Mouse (Mus musculus) c-Kit-positive CD71-positive TER-119-positive erythroid progenitor cells, embryonic 14.5 days (primary cell): Measurements from ENCODE around the gene Spaar.
A peak's percentile ranks its signal among the peaks of the same experiment; 100 is the strongest.

Experiments
- DNase-seq: peaks from one replicate; pipeline ENCODE4 v3.0.0-alpha.2; 2013; ENCODE audit warnings: low spot score

Gene Spaar

DNA sequence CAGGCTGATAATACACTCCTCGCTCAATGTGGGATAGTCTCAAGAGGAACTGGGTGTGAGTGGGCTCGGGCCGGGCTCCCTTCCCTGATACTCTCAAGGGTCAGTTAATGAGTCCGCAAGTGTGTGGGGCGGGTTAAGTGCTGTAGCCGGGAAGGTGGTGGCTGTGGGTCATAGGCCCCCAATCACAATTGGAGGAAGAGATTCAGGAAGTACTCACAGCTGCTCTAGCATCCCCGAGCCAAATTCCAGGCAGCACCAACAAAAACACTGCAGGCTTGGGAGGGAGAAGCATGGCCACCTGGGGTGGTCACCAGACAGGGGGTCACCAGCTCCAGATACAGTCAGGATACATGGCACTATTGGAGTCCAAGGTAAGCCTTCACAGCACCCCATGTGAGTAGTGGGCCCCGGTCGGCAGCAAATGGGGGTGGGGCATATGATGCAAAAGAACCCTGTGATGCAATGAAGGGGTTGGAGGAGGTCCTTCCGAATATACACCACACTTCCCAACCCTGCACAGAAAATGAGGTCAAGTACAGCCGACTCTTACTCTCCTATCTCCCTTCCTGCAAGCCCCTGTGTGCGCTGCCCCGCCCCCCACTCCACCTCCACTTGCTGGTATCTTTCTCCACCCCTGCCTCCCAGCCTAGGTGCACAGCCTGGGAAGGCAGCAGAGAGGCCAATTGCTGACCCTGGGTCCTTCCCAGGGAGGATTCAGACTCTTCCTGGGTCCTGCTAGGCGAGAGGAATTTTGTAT lies at the start of gene Spaar:
Gene Spaar (plus strand): TSS at position 241 of the 757 bp plus-strand sequence.
- DNase-seq: peak; percentile 6

DNA sequence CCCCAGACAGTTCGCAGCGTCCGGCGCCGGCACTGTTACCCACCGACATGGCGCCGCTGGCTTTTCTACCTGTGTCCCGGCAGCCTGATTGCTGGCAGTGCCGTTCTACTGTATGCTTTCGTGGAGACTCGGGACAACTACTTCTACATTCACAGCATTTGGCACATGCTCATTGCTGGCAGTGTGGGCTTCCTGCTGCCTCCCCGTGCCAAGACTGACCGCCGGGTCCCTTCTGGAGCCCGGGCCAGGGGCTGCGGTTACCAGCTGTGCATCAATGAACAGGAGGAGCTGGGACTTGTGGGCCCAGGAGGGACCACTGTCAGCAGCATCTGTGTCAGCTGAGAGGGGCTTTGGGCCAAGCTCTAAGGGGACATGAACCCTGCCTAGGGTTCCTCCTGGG lies 39.8 kb upstream of the Spaar start:
- DNase-seq: no peak

DNA sequence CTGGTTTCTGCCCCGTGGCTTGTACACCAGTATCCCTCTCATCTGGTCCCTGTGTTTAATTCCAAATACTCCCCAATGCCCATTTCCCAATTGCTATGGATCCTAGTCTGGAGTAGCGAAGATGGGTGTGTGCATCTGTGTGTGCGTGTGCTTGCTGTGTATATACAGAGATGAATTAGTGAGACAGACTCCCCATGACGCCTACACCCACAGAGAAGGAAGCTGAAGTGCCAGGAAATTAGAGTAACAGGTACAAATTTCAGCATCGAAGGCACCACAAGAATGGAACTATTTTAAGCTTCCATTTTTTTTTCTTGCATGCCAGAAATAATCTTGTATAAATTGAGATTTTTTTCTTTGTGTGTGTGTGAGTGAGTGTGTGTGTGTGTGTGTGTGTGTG lies 38.8 kb upstream of the Spaar start:
- DNase-seq: no peak

DNA sequence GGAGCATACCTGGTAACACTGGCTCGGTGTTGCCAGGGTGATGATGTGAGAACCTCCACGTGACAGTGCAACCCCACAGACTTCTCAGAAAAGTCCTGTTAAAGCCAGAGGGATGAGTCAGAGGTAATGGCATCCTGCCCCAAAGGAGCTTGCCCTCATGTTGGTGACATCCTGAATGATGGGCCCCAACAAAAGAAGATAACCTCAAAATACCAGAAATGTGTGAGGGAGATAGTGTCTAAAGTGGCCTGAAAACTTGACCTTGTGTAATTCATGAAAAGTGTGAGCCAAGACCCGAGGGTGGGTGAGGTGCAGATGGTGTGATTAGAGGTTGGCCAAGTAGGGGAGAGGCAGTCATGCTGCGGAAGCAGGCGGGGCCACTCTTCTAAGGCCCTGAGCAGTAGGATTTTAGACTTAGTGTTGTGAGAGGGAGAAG lies 36.0 kb upstream of the Spaar start:
- DNase-seq: no peak

DNA sequence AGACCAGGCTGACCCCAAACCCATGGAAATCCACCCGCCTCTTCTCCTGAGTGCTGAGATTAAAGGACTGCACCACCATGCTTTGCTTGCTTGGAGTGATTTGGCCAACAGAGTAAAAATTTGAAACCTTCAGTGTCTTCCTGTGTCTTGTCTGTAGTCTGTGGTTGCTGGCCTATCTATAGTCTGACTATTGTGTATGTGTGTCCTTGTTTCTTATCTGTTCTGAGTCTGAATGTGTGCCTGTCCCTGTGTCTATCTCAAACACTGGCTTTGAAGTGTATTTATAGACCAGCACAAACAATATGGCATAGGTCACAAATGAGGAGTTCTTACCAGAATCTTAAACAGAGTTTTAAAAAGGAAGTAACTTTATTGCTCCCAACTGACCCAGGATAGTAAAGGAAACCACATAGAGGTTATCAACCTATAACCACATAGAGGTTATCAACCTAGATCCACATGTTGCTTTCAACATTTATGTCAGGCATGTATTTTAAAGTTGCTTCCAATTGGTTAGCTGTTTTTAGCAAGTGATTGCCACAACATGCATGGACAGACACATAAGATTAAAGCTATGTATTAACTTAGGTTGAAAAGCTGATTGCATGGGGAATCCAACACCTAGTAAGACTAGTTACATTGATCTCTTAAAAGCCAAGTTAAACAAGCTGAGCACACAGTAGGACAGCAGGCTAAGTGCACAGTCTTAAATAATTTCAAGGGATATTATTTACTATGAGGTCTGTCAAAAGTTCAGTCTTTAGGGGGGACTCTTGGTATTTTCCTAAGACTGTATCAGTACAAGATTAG lies 35.2 kb upstream of the Spaar start:
- DNase-seq: no peak

DNA sequence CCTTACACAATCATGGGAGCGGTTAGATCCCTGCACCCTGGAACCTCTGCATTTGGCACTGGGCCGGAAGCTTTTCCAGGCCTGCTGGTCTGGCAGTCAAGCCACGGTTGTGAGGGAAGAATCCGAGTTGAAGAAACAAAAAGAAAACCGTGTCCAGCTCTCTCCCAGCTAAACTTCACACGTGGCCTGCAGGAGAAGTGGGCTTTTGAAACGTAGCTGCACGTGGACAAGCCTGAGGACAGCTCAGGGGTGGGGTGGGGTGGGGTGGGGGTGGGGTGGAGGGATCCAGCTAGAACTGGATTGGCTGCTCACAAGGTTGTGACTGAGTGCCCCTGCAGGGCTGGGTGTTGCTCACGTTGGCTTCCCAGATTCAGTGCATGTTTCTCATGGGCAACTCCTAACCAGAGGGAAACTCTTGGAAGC lies 34.6 kb upstream of the Spaar start:
- no peak for DNase-seq

DNA sequence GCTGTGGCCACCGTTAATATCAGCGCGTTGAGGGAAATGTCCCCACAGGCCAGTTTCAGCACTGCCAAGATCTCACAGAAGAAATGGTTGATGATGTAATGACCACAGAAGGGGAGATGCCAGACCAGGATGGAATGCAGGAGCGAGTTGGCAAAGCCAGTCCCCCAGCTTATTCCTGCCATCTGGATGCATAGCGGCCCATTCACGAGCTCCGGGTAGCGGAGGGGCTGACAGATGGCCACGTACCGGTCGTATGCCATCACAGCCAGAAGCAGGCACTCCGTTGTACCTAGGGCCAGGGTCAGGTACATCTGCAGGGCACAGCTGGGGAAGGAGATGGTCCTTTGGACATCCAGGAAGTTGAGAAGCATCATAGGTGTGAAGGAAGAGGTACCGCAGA lies 33.3 kb upstream of the Spaar start:
- DNase-seq: no peak

DNA sequence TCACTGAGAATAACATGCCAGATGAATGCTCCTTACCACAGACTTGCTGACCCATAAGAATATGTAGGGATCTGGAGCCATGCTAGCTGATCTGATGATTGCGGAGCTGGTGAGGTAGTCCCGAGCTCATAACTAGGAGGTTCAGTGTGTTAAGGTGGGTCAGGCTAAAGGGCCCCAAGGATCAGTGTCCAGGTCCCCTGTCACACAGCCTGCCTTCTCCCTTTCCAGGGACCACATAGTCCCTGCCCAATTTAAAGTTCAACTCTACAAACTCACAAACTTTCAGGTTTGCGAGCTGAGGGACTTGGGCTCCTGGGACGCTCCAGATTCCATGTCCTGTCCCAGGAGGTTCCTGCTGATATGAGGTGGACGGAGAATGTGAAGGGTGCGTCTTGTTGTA lies 29.1 kb upstream of the Spaar start, which contains the start of gene Olfr70:
Gene Olfr70 (minus strand): TSS at position 101 of the 400 bp plus-strand sequence.
- DNase-seq: no peak

DNA sequence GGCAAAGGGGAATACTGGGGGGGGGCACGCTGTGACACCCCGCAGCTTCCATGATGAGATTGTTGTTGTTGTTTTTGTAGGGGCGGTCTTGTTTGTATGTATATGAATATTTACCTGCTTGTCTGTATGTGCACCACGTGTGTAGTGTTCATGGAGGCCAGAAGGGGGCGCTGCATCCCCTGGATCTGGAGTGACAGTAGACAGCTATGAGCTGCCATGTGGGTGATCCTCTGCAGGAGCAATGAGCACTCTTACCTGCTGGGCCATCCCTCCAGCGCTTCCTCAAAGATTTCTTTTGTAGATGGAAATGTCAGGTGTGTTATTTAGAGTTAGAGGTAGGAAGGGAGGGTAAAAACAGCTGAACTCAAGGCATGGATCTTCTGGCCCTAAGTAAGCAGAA lies 26.4 kb upstream of the Spaar start:
- no peak for DNase-seq

DNA sequence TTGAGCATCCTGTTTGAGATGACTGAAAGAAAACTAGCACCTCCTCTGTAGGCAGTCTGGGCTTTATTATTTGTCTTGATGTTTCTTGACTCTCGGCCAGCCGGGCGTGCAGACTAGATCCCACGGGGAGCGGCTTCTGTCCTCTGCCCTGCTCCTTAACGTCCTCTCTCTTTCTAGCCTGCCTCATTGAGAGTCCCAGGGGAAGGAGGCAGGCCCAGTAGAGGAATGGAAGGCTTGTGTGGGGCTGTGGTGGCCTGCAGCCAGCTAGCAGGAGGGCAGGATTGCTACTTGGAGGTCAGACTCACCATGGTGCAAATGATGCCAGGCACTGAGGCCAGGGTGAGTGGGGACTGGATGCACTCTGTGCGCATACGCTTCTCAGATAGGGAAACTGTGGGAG lies 26.0 kb upstream of the Spaar start:
- DNase-seq: no peak

DNA sequence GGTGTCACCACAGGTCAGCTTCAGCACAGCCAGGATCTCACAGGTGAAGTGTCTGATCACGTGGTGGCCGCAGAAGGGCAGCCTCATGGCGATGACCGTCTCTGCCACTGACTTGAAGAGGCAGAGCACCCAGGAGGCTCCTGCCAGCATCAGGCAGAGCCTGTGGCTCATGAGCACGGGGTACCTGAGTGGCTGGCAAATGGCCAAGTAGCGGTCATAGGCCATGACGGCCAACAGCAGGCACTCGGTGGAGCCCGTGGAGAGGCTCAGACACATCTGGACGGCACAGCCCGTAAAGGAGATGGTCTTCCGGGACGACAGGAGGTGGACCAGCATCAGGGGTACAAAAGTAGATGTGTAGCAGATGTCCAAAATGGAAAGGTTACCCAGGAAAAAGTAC lies 23.8 kb upstream of the Spaar start:
- no peak for DNase-seq

DNA sequence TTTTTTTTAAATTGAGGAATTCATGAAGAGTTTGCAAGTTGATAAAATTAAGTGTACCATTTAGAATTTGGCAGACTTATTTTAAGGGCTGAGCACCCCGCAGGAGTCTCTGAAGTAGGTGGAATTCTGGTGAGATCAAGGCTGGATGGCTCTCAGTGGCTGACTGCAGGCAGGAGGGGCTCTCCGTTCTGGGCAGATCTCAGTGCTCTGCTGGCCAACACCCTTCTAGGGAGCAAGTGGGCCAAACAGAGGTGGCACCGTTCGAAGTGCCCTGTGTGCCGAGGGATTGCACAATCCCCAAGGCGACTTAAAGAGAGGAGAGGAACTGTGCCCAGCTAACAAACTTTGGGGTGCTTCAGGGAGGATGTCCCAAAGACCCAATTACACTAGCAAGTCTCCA lies 20.0 kb upstream of the Spaar start, which contains the start of gene Olfr71:
Gene Olfr71 (minus strand): TSS at position 387 of the 400 bp plus-strand sequence.
- DNase-seq: no peak

DNA sequence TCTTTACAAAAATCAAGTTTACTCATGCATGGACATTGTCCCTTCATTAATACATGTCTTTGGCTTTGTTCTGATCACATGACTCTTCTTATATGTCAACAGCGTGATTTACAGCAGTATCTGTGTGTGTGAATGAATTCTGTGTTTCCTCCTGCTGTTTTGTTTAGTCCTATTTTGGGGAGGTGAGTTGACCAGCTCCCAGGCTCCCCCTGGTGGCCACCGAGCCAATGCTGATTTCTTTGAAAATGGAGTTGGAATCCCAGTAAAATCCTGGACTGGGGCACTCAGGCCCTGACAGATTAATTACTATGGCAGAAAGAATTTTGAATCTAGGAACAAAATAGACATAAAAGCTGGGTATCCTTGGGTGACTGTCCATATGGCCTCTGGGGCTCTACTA lies 18.0 kb upstream of the Spaar start:
- DNase-seq: peak; percentile 58

DNA sequence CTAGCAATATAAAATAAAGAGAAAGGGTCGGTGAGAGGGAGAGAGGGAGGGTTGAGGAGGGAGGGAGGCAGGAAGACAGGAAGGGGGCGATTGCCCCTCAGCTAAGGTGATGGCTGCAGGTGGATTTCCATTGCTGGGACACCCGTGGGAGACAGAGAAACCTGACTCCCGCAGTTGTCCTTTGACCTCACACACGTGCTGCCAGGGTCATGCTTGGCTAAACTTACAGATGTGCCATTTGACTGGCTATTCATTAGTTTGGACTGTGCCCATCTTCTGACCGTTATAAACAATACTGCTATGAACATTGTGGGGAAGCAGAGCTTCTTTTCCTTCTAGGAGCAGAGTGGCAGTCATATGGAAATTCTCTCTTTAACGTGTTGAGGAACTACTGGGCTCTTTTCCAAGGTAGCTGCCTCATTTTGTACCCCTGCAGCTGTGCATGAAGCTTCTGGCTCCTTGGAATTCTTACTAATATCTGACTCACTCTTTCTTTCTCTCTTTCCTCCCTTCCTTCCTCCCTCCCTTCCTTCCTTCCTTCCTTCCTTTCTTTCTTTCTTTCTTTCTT lies 16.1 kb upstream of the Spaar start:
- no peak for DNase-seq

DNA sequence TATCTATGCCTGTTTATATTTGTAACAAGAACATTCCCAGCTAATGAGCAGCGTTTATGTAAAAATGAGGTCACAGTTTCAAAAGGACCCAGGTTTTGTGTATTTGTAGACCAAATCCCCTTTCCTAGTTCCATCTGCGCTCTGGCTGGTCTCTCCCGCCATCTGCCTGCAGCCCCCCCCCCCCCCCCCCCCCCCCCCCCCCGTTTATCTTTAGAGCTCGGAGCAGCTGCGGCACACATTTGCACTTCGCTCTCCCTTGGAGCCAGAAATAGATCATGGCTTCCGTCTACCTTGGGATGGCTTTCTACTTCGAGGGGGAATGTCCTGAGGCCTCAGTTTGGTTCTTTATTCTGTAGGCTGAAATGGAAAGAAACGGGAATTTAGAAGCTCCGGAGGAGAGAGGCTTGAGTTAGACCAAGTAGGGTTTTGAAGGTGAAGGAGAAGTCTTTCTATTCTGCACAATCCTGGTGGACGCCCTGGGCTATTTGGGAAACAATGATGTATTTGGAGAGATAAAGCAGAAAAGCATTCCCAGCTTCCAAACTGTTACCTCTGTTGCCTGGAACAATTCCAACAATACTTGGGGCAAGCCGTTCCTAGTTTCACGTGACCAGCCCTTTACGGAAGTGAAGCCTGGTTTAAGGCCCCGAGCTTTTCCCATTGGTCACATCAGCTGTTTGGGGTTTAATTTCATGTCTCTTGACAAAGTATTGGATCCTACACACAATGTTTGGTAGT lies 9.2 kb upstream of the Spaar start:
- no peak for DNase-seq

DNA sequence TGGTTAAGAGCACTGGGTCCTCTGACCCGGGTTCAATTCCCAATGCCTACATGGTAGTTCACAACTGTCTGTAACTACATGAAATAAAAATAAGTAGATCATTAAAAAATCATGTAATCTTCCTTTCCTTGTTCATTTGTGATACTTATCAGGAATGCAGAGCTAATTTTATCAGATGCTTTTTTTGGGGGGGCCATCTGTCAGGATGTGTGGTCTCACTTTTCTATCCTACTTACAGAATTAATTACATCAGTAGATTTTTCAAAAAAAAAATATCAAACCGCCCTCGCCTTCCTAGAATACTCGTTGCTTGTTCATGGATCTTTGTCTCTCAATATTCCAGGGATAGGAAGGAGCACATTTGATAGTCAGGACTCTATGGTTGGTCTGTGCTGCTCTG lies 7.6 kb upstream of the Spaar start:
- no peak for DNase-seq

DNA sequence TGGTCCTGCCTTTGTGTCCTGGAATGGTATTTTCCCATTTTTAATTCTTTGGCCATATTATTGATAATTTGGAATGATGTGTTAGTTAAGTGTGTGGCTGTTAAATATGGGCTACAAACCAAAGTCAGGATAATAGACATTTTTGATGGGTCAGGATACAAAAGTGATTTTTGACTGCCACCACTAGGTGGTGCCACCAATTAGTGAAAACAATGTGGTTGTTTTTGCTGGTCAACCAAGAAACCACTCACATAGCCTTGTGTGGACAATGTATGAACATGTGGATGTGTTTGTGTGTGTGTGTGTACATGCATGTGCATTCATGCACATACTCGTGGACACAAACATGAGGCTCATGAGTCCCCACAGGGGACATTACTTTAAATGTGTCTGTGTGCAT lies 5.1 kb upstream of the Spaar start:
- peak; percentile 27 for DNase-seq

DNA sequence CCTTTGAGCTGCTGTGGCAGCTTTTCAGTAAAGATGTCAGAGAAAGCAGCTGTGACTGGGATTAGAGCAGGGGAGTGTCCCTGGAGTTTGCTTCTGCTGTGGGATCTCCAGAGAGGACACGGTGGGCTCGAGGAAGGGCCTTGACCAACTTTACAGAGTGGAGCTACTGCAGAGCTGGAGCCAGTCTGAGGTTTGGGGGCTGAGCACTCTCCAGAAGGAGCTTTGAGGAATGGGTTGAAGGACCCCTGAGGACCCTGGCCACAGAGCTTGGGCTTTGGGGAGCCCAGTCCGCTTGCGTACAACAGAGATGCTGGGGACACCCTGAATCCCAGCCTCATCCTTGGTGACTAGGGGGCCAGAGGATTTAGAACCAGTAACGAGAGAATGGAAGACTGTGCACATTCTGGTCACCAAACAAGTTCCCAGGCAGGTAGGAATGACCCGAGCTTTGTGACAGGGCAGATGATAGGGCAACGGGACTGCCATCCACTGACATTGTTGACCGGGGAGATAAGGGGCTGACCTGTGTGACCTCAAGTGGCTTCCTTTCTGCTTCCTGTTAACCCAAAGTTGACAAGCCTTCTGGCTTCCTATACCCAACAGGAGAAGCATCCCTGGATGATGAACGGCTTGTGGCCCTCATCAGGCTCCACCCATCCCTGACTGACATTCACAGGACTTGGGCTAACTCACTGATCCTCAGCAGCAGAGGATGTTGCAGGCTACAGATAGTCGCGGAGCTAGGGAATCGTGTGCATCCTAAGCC lies 3.4 kb upstream of the Spaar start:
- DNase-seq: no peak

DNA sequence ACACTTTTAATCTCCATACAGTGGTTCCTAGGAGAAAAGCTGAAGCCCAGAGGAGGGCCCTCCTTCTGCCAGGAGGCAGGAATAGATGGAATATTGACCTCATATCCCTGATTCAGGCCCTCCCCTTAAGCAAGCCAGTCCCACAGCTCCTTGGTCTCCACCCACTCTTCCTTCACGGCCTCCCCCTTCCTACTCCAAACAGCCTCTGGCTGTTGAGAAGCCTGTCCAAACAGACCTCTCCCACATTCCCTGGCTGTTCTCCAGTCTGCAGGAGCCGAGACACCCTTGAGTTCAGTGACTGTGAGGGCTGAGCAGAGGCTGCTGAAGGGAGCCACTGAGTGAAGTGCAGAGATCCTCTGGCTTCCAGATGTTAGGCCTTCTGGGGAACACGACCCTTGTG lies 2.8 kb upstream of the Spaar start, which contains the start of gene Hrct1:
Gene Hrct1 (plus strand): TSS at position 194 of the 400 bp plus-strand sequence.
- no peak for DNase-seq

DNA sequence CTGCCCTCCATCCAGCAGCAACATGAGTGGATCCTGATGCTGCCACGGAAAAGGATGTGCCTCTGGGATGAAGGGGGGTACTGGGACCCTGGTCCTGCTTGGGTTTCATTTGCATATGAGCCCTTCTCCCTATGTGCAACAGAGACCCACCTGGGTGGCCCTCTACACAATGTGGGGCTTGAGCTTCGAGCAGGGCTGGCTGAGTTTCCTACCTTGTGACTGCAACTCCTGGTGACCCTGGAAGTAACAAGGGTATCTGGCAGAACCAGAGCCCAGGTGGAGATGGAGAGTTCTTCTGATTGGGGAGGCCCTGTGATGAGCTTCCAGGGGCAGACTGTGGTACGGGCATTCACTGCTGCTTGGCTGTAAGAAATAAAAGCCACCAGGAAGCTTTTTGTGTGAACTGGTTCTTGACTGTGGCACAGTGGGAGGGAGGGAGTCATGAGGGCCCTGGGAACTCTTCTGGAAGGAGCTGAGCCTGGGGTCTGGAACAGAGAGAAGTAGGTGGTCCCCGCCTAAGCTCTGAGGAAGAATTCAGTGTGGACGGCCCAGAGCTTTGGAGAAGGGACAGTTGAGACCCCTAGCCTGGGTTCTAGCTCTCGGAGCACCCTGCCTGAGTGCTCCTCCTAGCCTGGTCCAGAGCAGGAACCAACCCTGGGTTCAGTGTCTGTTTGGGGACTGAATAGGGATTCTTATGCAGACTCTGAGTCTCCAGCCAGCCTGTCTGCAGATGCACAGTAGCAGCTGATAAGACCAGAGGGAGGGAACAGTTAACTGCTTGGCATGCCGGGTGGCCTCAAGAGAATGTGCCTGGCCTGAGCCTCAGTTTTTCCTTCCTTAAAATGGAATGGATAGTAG lies 1.9 kb upstream of the Spaar start:
- DNase-seq: no peak
